Mouse (Mus musculus) erythroblast, adult 5-6 weeks (primary cell): ENCODE results near the gene H2afz. TPM values are rescaled to one million over a fixed set of nuclear protein-coding genes. Genes with fewer than 3 reads are reported as not detected.
"Not testable (repeated sequence)": the region's sequence is repeated elsewhere in the genome, so short reads cannot be mapped to it uniquely, and the experiment has no call there.

Source experiments
- ATAC-seq: replicated peaks from 2 replicates; pipeline ENCODE4 v1.8.0; 2016; ENCODE audit warnings: moderate number of reproducible peaks, mild to moderate bottlenecking, moderate TSS enrichment, inconsistent platforms; ENCODE audit not compliant: poor library complexity, low FRiP score, severe bottlenecking
- total RNA-seq, 2 experiments: library from RNA; stranded (forward) in 1 of 2; stranded (reverse) in 1 of 2; fragments of 150-400 nt in 1 of 2; fragments of 200-764, 138-1000 nt in 1 of 2; gene quantifications; 2 replicates each; pipeline versions ENCODE4 v1.2.3 to v1.2.4; 2015 to 2017; ENCODE audit warnings: low replicate concordance in 2 of 2

The H2afz gene
- total RNA-seq, 2 experiments from 2014 or later, result 376 to 505 TPM

DNA sequence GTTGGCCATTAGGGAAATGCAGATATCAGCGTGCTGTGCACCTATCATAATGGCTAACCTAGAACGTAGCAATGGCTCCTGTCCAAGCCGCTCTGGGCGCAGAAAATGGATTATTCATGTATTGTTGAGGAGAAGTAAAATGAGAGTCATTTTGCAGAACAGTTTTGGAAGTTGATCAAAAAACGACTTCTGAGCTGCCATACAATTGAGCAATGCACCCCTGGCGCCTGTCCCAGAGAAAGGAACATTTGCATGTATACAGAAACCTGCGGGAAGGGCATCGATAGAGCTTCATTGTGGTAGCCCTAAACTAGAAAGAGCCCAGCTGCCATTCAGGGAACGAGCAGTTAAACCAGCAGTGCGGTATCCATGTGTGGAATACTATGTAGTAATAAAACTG is 35.9 kb downstream of the H2afz start:
- no peak for ATAC-seq

GRCm38 (mm10) chr3:137913093-137913492 is 48.8 kb downstream of the H2afz start:
- no peak for ATAC-seq

DNA sequence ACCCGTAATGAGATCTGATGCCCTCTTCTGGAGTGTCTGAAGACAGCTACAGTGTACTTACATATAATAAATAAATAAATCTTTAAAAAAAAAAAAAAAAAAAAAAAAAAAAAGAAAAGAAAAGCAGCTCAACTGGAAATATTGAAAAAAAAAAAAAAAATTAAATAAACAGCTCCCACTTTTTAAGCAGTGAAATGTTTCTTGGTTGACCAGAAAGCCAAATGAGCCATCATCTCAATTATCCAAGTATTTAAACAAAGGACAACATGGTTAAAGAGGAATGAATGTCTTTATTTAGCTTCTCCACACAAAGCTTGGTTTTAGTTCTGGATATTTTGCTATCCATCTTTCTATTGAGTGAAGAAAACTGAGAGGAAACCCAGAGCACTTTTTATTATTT is 50.3 kb downstream of the H2afz start:
- not testable (repeated sequence) for ATAC-seq

Other genes with a start within 250 kb of the H2afz start
- not detected in 2 replicates for gene Ddit4l, start 242.9 kb upstream of the H2afz start, total RNA-seq (2015; ENCODE audit: low replicate concordance)
- gene Ddit4l, start 242.9 kb upstream of the H2afz start, total RNA-seq (2017; ENCODE audit: low replicate concordance), result not detected in 2 replicates
- gene Gm21962, start 193.0 kb upstream of the H2afz start, total RNA-seq (2015; ENCODE audit: low replicate concordance), result not detected in 2 replicates
- gene Gm21962, start 193.0 kb upstream of the H2afz start, total RNA-seq (2017; ENCODE audit: low replicate concordance), result not detected in 2 replicates
- gene Dnajb14, start 3.2 kb downstream of the H2afz start, total RNA-seq (2015; ENCODE audit: low replicate concordance), result 3.7 and 7.5 TPM in 2 replicates
- gene Dnajb14, start 3.2 kb downstream of the H2afz start, total RNA-seq (2017; ENCODE audit: low replicate concordance), result 3.5 and 3.7 TPM in 2 replicates
- 31.6 and 47.8 TPM in 2 replicates for gene Lamtor3, start 54.0 kb downstream of the H2afz start, total RNA-seq (2015; ENCODE audit: low replicate concordance)
- gene Lamtor3, start 54.0 kb downstream of the H2afz start, total RNA-seq (2017; ENCODE audit: low replicate concordance), result 45.0 and 49.3 TPM in 2 replicates
- 18.3 and 27.6 TPM in 2 replicates for gene Dapp1, start 117.1 kb downstream of the H2afz start, total RNA-seq (2015; ENCODE audit: low replicate concordance)
- 21.5 and 34.1 TPM in 2 replicates for gene Dapp1, start 117.1 kb downstream of the H2afz start, total RNA-seq (2017; ENCODE audit: low replicate concordance)
- not detected in 2 replicates for gene 1110002E22Rik, start 200.6 kb downstream of the H2afz start, total RNA-seq (2015; ENCODE audit: low replicate concordance)
- not detected in 2 replicates for gene 1110002E22Rik, start 200.6 kb downstream of the H2afz start, total RNA-seq (2017; ENCODE audit: low replicate concordance)
- not detected in 2 replicates for gene Gm5105, start 202.9 kb downstream of the H2afz start, total RNA-seq (2015; ENCODE audit: low replicate concordance)
- gene Gm5105, start 202.9 kb downstream of the H2afz start, total RNA-seq (2017; ENCODE audit: low replicate concordance), result not detected in 2 replicates